Mouse (Mus musculus): ENCODE results near the gene Sephs2. TPM values are rescaled to one million over a fixed set of nuclear protein-coding genes. Genes with fewer than 3 reads are reported as not detected.
A peak's percentile ranks its signal among the peaks of the same experiment; 100 is the strongest.

Gene Sephs2
- total and polyA plus RNA-seq, 2 experiments from 2014 or later, result 70.0 to 95.2 TPM

- H3K9me3 ChIP-seq (ENCODE audit: low read length), result no peaks in the 10 kb centered on the region
- 1% methylated on average over 20 of the region's 27 CpGs for WGBS
- peak overlapping the region; percentile 96 for H3K4me3 ChIP-seq (ENCODE audit: low read depth, low read length)
- H3K4me2 ChIP-seq (ENCODE audit: low read depth, low read length, poor library complexity, severe bottlenecking), result peak overlapping the region; percentile 68
- ATAC-seq (ENCODE audit: low FRiP score) (no peak; the same call in 1 of the 2 replicates), DNase-seq (ENCODE audit: low spot score) (peak; percentile 42)
- no peaks in the 10 kb centered on the region for H3K27me3 ChIP-seq (ENCODE audit: insufficient read depth, low read length)
- H3K9ac ChIP-seq (replicated peaks; ENCODE audit: low read length, poor library complexity, severe bottlenecking), result peak overlapping the region; percentile 97
- H3K4me1 ChIP-seq (ENCODE audit: insufficient read depth, low read length), result peaks cover 17% of the 10 kb centered on the region
- peaks cover 17% of the 10 kb centered on the region for H3K36me3 ChIP-seq (ENCODE audit: insufficient read depth, low read length)
- H3K27ac ChIP-seq (ENCODE audit: low read depth, low read length), result peak overlapping the region; percentile 99
- TF ChIP-seq CTCF (IDR thresholded peaks at IDR 0.05), result no peak
Measured at GRCm38 (mm10) chr7:127233368-127233749, 40.5 kb downstream of the Sephs2 start.

- peaks cover 17% of the 10 kb centered on the region for H3K4me1 ChIP-seq (ENCODE audit: insufficient read depth, low read length)
- DNase-seq (ENCODE audit: low spot score) (peak; percentile 94), ATAC-seq (ENCODE audit: low FRiP score) (peak; percentile 90)
- H3K9me3 ChIP-seq (ENCODE audit: low read length), result no peaks in the 10 kb centered on the region
- WGBS, result under 1% methylated on average over 61 of the region's 64 CpGs
- peak within 1 kb of the TSS; percentile 97 for H3K9ac ChIP-seq (replicated peaks; ENCODE audit: low read length, poor library complexity, severe bottlenecking)
- H3K36me3 ChIP-seq (ENCODE audit: insufficient read depth, low read length), result peaks cover 17% of the 10 kb centered on the region
- peak within 1 kb of the TSS; percentile 99 for H3K27ac ChIP-seq (ENCODE audit: low read depth, low read length)
- no peak for TF ChIP-seq CTCF (IDR thresholded peaks at IDR 0.05)
- no peaks in the 10 kb centered on the region for H3K27me3 ChIP-seq (ENCODE audit: insufficient read depth, low read length)
- peak within 1 kb of the TSS; percentile 96 for H3K4me3 ChIP-seq (ENCODE audit: low read depth, low read length)
- peak within 1 kb of the TSS; percentile 68 for H3K4me2 ChIP-seq (ENCODE audit: low read depth, low read length, poor library complexity, severe bottlenecking)
Measured at GRCm38 (mm10) chr7:127232622-127233367, 41.1 kb downstream of the Sephs2 start, which contains the start of the genes Zfp553 and Sept1. TSS of gene Zfp553 (plus strand) at chr7:127233061. TSS of gene Sept1 (minus strand) at chr7:127233130.

- ATAC-seq (ENCODE audit: low FRiP score), result no peak; the same call in 1 of the 2 replicates
- no peaks in the 10 kb centered on the region for H3K27me3 ChIP-seq (ENCODE audit: insufficient read depth, low read length)
- H3K4me1 ChIP-seq (ENCODE audit: insufficient read depth, low read length), result peaks cover 17% of the 10 kb centered on the region
- DNase-seq (ENCODE audit: low spot score), result no peak
- peak overlapping the region; percentile 96 for H3K4me3 ChIP-seq (ENCODE audit: low read depth, low read length)
- no peaks in the 10 kb centered on the region for H3K9me3 ChIP-seq (ENCODE audit: low read length)
- peak overlapping the region; percentile 97 for H3K9ac ChIP-seq (replicated peaks; ENCODE audit: low read length, poor library complexity, severe bottlenecking)
- H3K36me3 ChIP-seq (ENCODE audit: insufficient read depth, low read length), result peaks cover 17% of the 10 kb centered on the region
- H3K27ac ChIP-seq (ENCODE audit: low read depth, low read length), result peak overlapping the region; percentile 99
- peak overlapping the region; percentile 68 for H3K4me2 ChIP-seq (ENCODE audit: low read depth, low read length, poor library complexity, severe bottlenecking)
- WGBS, result 4% methylated on average over 20 of the region's 20 CpGs
- no peak for TF ChIP-seq CTCF (IDR thresholded peaks at IDR 0.05)
Measured at GRCm38 (mm10) chr7:127231826-127232621, 41.8 kb downstream of the Sephs2 start.

GRCm38 (mm10) chr7:127231376-127231775, 42.5 kb downstream of the Sephs2 start:
- DNase-seq (ENCODE audit: low spot score) (no peak), ATAC-seq (ENCODE audit: low FRiP score) (no peak)
- no peak for TF ChIP-seq CTCF (IDR thresholded peaks at IDR 0.05)
- Histone ChIP-seq H3K9me3 (ENCODE audit: low read length) (no peaks in the 10 kb centered on the region), H3K9ac (replicated peaks; ENCODE audit: low read length, poor library complexity, severe bottlenecking) (no peak overlapping the region), H3K4me1 (ENCODE audit: insufficient read depth, low read length) (peaks cover 17% of the 10 kb centered on the region), H3K27ac (ENCODE audit: low read depth, low read length) (0 out of 2 replicates have a peak overlapping the region, but pooled peaks have one; percentile 8), H3K36me3 (ENCODE audit: insufficient read depth, low read length) (peaks cover 11% of the 10 kb centered on the region), H3K4me2 (ENCODE audit: low read depth, low read length, poor library complexity, severe bottlenecking) (peak overlapping the region; percentile 68), H3K4me3 (ENCODE audit: low read depth, low read length) (peak overlapping the region; percentile 96), H3K27me3 (ENCODE audit: insufficient read depth, low read length) (no peaks in the 10 kb centered on the region)
- whole genome bisulfite sequencing, result 67% methylated on average over 3 of the region's 3 CpGs

GRCm38 (mm10) chr7:127228615-127229303, 45.1 kb downstream of the Sephs2 start:
- Histone ChIP-seq H3K27me3 (ENCODE audit: insufficient read depth, low read length) (no peaks in the 10 kb centered on the region), H3K4me3 (ENCODE audit: low read depth, low read length) (no peak overlapping the region), H3K4me2 (ENCODE audit: low read depth, low read length, poor library complexity, severe bottlenecking) (no peak overlapping the region), H3K27ac (ENCODE audit: low read depth, low read length) (no peak overlapping the region), H3K9ac (replicated peaks; ENCODE audit: low read length, poor library complexity, severe bottlenecking) (no peak overlapping the region), H3K4me1 (ENCODE audit: insufficient read depth, low read length) (peaks cover 10% of the 10 kb centered on the region), H3K36me3 (ENCODE audit: insufficient read depth, low read length) (no peaks in the 10 kb centered on the region; the same call in 1 of the 2 replicates), H3K9me3 (ENCODE audit: low read length) (no peaks in the 10 kb centered on the region)
- peak; percentile 82 for TF ChIP-seq CTCF (IDR thresholded peaks at IDR 0.05)
- WGBS, result 60% methylated on average over 4 of the region's 4 CpGs
- ATAC-seq (ENCODE audit: low FRiP score) (no peak), DNase-seq (ENCODE audit: low spot score) (peak; percentile 83)

All from midbrain, postnatal 0 days (tissue).